Mouse (Mus musculus) lung, adult 2 months (tissue): ENCODE data around the gene Pcdh15. TPM values are rescaled to one million over a fixed set of nuclear protein-coding genes. Genes with fewer than 3 reads are reported as not detected.

Source experiments
- DNase-seq: peaks from one replicate; pipeline ENCODE4 v3.0.0; 2022
- H3K4me1 ChIP-seq: fragments of 200-500 bp; 2 replicates; pipeline ENCODE4 v1.6.1; 2011; ENCODE audit warnings: low read length; ENCODE audit not compliant: control insufficient read depth, insufficient read depth
- H3K4me3 ChIP-seq: fragments of 200-500 bp; replicated peaks from 2 replicates; pipeline ENCODE3; 2011; ENCODE audit warnings: low read depth, mild to moderate bottlenecking, control low read depth, low read length; ENCODE audit errors: extremely low read depth
- CTCF ChIP-seq: fragments of 200-500 bp; IDR thresholded peaks from 2 replicates; pipeline ENCODE4 v1.5.1; 2011; ENCODE audit warnings: mild to moderate bottlenecking, low read length, control low read depth; ENCODE audit not compliant: insufficient read depth
- POLR2A ChIP-seq: fragments of 200-500 bp; IDR thresholded peaks from 2 replicates; pipeline ENCODE4 v1.6.1; 2011; ENCODE audit warnings: low read depth, mild to moderate bottlenecking, control low read depth, low read length, borderline replicate concordance; ENCODE audit errors: extremely low read depth
- WGBS: fragments of 180-500 bp; shearing (Covaris S2); methylation state at CpG from one replicate; pipeline ENCODE4 v1.1.7; 2018; 5-methylcytosine and 5-hydroxymethylcytosine counted together
- polyA plus RNA-seq: library from polyadenylated mRNA; depleted of rRNA; stranded (reverse); fragments of >200 nt; gene quantifications from 2 replicates; pipeline ENCODE4 v1.2.3, GENCODE M21; 2012

The Pcdh15 gene
- polyA plus RNA-seq, 1 experiment = 0.05 TPM

GRCm38 (mm10) chr10:73491654-73492053 is 392.5 kb downstream of the Pcdh15 start:
- TF ChIP-seq CTCF (no peak), POLR2A (no peak)
- 73% methylated on average over 5 of the region's 5 CpGs for WGBS
- Histone ChIP-seq H3K4me3 (no peak overlapping the region), H3K4me1 (no peaks in the 10 kb centered on the region)
- DNase-seq = no peak

GRCm38 (mm10) chr10:73514846-73515245 is 415.7 kb downstream of the Pcdh15 start:
- Histone ChIP-seq H3K4me1 (no peaks in the 10 kb centered on the region), H3K4me3 (no peak overlapping the region)
- whole genome bisulfite sequencing = 64% methylated on average over 3 of the region's 3 CpGs
- no peak for DNase-seq
- TF ChIP-seq CTCF (no peak), POLR2A (no peak)

- Histone ChIP-seq H3K4me1 (no peaks in the 10 kb centered on the region), H3K4me3 (no peak overlapping the region)
- DNase-seq = no peak
- WGBS = 57% methylated on average over 2 of the region's 2 CpGs
- no peak for TF ChIP-seq POLR2A
- TF ChIP-seq CTCF = no peak
Measured at GRCm38 (mm10) chr10:73515742-73516141, 416.6 kb downstream of the Pcdh15 start.

- Histone ChIP-seq H3K4me1 (no peaks in the 10 kb centered on the region), H3K4me3 (no peak overlapping the region)
- WGBS = 82% methylated on average over 3 of the region's 3 CpGs
- no peak for DNase-seq
- no peak for TF ChIP-seq POLR2A
- no peak for TF ChIP-seq CTCF
Measured at GRCm38 (mm10) chr10:73519438-73519837, 420.3 kb downstream of the Pcdh15 start.

GRCm38 (mm10) chr10:73552831-73553230 is 453.7 kb downstream of the Pcdh15 start:
- Histone ChIP-seq H3K4me3 (no peak overlapping the region), H3K4me1 (no peaks in the 10 kb centered on the region)
- WGBS = 93% methylated on average over 10 of the region's 10 CpGs
- TF ChIP-seq CTCF (no peak), POLR2A (no peak)
- DNase-seq = no peak

- 62% methylated on average over 7 of the region's 7 CpGs for WGBS
- Histone ChIP-seq H3K4me1 (no peaks in the 10 kb centered on the region), H3K4me3 (no peak overlapping the region)
- DNase-seq = no peak
- TF ChIP-seq POLR2A (no peak), CTCF (no peak)
Measured at GRCm38 (mm10) chr10:73564216-73564615, 465.1 kb downstream of the Pcdh15 start.

GRCm38 (mm10) chr10:73574711-73575297 is 475.7 kb downstream of the Pcdh15 start:
- H3K4me1 ChIP-seq = no peaks in the 10 kb centered on the region
- DNase-seq = no peak
- TF ChIP-seq POLR2A (no peak), CTCF (no peak)
- 78% methylated on average over 5 of the region's 5 CpGs for WGBS
- H3K4me3 ChIP-seq = no peak overlapping the region

- no peak overlapping the region for H3K4me3 ChIP-seq
- 90% methylated on average over 1 of the region's 1 CpGs for WGBS
- TF ChIP-seq CTCF = no peak
- TF ChIP-seq POLR2A = no peak
- no peaks in the 10 kb centered on the region for H3K4me1 ChIP-seq
- DNase-seq = no peak
Measured at GRCm38 (mm10) chr10:73667501-73667900, 568.4 kb downstream of the Pcdh15 start.

- H3K4me1 ChIP-seq = no peaks in the 10 kb centered on the region
- TF ChIP-seq CTCF (no peak), POLR2A (no peak)
- 53% methylated on average over 5 of the region's 5 CpGs for WGBS
- no peak for DNase-seq
- no peak overlapping the region for H3K4me3 ChIP-seq
Measured at GRCm38 (mm10) chr10:73700519-73701286, 601.6 kb downstream of the Pcdh15 start.
